Mouse (Mus musculus) macrophage (primary cell): ENCODE results near the gene Sorcs2. TPM values are rescaled to one million over a fixed set of nuclear protein-coding genes. Genes with fewer than 3 reads are reported as not detected.
A peak's percentile ranks its signal among the peaks of the same experiment; 100 is the strongest.

ENCODE experiments used
- H3K27ac ChIP-seq: fragments of 350-480 bp; formaldehyde crosslinking; 2 replicates; pipeline ENCODE4 v1.9.0; 2021
- H3K36me3 ChIP-seq: fragments of 350-480 bp; formaldehyde crosslinking; 2 replicates; pipeline ENCODE4 v1.9.0; 2021; ENCODE audit errors: inconsistent target
- H3K4me3 ChIP-seq: fragments of 350-480 bp; formaldehyde crosslinking; 2 replicates; pipeline ENCODE4 v1.9.0; 2021; ENCODE audit errors: inconsistent target
- H3K79me2 ChIP-seq: fragments of 350-480 bp; formaldehyde crosslinking; 2 replicates; pipeline ENCODE4 v1.9.0; 2021; ENCODE audit errors: inconsistent target
- WGBS: methylation state at CpG from one replicate; pipeline ENCODE4 v1.1.7; 2026; ENCODE audit warnings: inconsistent platforms; ENCODE audit not compliant: missing documents; 5-methylcytosine and 5-hydroxymethylcytosine counted together
- polyA plus RNA-seq: library from polyadenylated mRNA; stranded (reverse); fragments of 250-400 nt; gene quantifications from 3 replicates; pipeline ENCODE4 v1.2.4, GENCODE M21; 2018; ENCODE audit warnings: inconsistent platforms

Gene Sorcs2
- polyA plus RNA-seq, 1 experiment from 2014 or later: not detected

DNA sequence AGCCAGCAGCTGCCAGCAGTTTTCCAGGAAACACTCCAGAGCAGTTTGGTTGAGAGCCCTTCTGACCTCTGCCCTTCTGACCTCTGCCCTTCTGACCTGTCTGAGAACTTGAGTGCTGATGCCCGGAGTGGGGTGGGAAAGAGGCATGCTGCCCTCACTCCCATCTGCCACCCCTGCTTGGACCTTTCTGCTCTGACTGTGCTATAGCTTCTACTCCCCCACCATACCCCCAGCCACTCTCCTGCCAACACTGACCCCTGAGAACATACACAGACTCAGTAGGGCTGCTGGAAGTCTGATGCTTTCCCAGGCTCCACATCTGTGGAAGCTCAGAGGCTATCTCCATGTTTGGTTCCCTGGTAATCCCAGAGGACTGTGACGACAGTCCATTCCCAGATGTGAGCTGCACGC, 277.0 kb downstream of the Sorcs2 start:
- Histone ChIP-seq H3K4me3 (no peak overlapping the region), H3K27ac (no peak overlapping the region), H3K36me3 (no peaks in the 10 kb centered on the region), H3K79me2 (no peaks in the 10 kb centered on the region)
- WGBS: 97% methylated on average over 3 of the region's 3 CpGs

DNA sequence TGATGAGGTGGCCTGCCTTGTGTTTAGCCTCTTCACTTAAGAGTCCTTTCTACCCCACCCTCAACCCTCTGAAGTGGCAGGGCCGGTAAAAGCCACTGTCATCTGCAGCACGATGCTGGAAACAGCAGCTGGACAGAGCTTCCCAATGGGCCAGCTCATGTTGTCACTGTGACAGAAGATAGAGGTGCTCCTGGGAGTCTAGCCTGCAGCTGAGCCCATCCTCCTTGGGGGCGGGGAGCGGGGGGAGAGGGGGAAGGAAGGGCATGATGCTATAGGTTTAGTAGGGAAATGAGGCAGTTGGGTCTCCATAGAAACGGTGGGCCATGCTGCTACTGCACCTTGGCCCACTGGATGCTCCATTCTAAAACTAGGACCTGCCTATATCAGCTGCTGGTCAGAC, 279.9 kb downstream of the Sorcs2 start:
- WGBS: 86% methylated on average over 5 of the region's 5 CpGs
- Histone ChIP-seq H3K4me3 (no peak overlapping the region), H3K79me2 (no peaks in the 10 kb centered on the region), H3K27ac (no peak overlapping the region), H3K36me3 (no peaks in the 10 kb centered on the region)

DNA sequence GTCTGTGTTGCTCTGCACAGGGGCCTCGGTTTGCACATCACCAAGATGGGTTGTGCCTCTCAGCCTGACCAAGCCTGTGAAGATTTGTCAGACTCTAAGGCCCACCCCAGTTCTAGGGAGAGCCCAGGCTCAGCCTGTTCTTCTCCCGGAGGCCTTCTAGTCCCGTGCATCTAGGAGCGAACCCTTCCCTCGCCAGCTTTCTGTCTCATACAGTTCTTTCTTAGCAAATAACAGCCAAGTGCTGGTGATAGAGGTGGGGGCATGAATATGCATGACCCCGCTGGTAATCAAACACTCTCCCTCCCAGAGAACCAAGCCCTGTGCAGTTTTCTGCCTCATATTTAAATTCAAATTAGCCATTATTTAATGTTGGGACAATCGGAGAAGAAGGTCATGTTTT, 282.4 kb downstream of the Sorcs2 start:
- H3K79me2 ChIP-seq: no peaks in the 10 kb centered on the region
- H3K4me3 ChIP-seq: no peak overlapping the region
- 83% methylated on average over 7 of the region's 7 CpGs for whole genome bisulfite sequencing
- H3K27ac ChIP-seq: no peak overlapping the region
- no peaks in the 10 kb centered on the region for H3K36me3 ChIP-seq

DNA sequence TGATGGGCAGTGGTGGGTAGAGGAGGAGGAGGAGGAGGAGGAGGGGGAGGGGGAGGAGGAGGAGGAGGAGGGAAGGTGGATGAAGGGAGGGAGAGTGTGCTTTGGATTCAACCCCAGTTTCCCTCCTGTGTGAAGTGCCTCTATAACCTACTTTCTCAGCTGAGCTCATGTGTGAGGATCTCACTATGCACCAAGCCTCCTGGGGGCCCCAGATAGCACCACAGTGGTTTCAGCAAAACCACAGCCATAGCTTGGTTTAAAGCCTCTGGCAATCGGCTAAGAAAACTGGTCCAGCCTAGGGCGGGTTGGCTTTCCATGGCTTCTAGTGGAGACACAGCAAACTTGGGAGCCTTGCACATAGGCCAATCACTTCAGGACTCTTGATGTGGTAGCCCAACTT, 284.2 kb downstream of the Sorcs2 start:
- 28% methylated on average over 2 of the region's 2 CpGs for WGBS
- no peak overlapping the region for H3K4me3 ChIP-seq
- H3K79me2 ChIP-seq: no peaks in the 10 kb centered on the region
- H3K27ac ChIP-seq: no peak overlapping the region
- H3K36me3 ChIP-seq: no peaks in the 10 kb centered on the region

DNA sequence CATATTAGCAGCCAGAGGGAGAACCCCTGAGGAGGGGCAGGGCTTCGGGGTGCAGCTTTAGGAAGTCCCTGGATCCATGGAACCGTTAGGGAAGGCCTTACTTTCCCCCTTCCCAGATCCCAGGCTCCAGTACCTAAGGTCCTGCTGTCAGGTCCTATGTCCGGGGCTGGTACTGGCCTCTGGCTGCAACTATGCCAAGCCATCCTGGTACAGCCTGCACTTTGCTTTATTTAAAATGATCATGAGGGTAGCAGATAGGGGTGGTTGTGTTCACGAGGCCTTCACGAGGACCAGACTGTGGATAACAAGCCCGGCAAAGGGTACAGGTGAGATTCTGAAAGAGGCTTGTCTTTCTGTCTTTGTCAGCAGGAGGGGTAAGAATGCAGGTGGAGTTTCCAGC, 285.2 kb downstream of the Sorcs2 start:
- H3K79me2 ChIP-seq: no peaks in the 10 kb centered on the region
- WGBS: 80% methylated on average over 6 of the region's 6 CpGs
- H3K27ac ChIP-seq: no peak overlapping the region
- no peak overlapping the region for H3K4me3 ChIP-seq
- no peaks in the 10 kb centered on the region for H3K36me3 ChIP-seq

DNA sequence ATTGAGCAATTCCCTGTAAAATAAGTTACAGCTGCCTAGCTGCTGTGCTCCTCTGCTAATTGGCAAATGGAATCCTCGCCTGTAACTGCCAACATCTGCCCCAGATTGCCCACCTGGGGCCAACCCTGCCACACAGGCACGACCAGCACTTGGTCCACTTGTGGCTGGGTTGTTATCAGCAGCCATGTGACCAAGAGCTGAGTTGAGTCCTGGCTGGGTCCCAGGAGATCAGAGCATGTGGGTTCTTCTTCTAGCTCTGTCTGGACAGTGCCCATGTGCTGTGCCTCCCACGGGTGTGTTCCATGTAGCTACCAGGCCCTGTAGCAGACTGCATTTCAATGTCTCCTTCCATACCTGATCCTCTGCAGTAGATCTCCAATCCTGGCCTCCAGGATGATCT, 286.4 kb downstream of the Sorcs2 start:
- no peak overlapping the region for H3K4me3 ChIP-seq
- WGBS: 61% methylated on average over 3 of the region's 3 CpGs

DNA sequence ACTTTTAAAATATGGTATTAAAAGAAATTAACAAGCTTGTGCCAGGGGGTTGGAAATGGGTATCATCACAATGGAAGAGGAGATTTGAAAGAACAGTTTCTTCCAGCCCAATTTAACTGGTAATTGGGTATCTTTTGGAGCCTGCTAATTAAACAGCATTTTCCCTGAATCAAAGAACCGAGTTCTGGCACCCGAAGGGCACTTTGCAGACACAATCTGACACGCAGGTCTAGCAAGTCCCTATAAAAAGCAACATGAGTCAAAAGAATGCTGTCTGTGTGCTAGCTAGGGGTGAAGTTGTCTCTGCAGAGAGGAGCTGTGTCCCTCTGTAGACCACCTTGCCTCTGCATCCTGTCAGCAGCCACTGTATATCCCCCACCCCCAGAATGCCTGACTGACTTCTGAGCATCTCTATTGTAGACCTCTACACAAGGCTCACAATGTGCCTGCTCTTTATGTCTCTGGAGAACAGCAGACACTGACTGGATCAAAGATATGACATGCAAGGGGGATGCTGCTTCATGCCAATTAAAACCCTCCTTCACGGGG, 289.5 kb downstream of the Sorcs2 start:
- Histone ChIP-seq H3K79me2 (no peaks in the 10 kb centered on the region), H3K4me3 (no peak overlapping the region), H3K27ac (no peak overlapping the region), H3K36me3 (no peaks in the 10 kb centered on the region)
- 96% methylated on average over 4 of the region's 4 CpGs for WGBS

More for the DNA sequence above, 286.4 kb downstream of the Sorcs2 start:
- no peak overlapping the region for H3K27ac ChIP-seq
- H3K36me3 ChIP-seq: no peaks in the 10 kb centered on the region
- H3K79me2 ChIP-seq: no peaks in the 10 kb centered on the region

DNA sequence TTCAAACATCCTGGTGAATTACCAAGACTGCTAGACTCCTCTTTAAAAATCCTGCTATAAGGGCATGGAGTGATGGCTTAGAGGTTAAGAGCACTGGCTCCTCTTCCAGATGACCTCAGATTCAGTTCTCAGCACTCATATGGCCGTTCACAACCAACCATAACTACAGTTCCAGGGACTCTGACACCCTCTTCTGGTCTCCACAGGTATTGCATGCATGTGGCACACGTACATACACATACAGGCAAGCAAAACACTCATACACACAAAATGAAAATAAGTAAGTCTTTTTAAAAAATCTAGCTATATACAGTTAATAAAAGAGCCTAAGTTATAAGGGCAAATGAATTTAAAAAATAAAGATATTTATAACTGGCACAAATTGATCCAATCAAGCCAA, 294.5 kb downstream of the Sorcs2 start:
- Histone ChIP-seq H3K4me3 (no peak overlapping the region), H3K27ac (no peak overlapping the region), H3K36me3 (no peaks in the 10 kb centered on the region), H3K79me2 (no peaks in the 10 kb centered on the region)
- 90% methylated on average over 2 of the region's 2 CpGs for WGBS

DNA sequence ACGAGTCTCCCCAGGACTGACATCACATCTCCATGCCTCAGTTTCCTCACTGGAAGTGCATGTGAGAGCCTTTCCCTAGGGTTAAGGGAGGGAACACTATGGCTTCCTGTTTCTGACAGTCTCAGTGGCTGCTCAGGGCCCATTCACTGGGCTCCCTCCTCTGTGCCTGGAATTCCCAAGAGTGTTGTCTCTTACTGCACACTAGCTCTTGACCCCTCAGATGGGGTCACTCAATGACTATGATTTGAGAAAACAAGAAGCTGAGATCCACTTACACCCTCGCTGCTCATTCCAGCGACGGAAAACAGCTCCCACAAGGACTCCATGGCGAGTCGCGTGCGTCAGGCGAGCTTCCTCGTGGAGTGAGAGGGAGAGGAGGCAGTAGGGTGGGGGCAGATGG, 296.8 kb downstream of the Sorcs2 start:
- Histone ChIP-seq H3K79me2 (no peaks in the 10 kb centered on the region), H3K4me3 (no peak overlapping the region), H3K36me3 (no peaks in the 10 kb centered on the region), H3K27ac (no peak overlapping the region)
- 84% methylated on average over 7 of the region's 10 CpGs for WGBS

DNA sequence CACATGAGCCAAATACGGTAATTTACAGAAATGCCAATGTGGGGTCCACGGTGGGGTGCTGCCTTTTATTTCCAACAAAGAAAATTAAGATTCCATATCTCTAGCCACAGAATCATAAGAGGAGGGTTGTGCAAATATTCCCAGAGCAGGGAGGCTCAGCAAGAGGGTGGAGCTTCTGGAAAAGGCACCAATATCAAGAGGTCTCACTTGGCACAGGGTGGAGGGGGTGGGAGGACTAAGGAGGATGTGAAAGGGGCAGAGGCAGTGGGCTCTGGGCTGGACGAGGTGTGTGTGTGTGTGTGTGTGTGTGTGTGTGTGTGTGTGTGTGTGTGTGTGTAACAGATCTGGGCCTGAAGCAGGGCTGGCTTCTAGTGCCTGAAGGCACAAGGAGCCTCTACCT, 297.5 kb downstream of the Sorcs2 start:
- WGBS: 85% methylated on average over 3 of the region's 3 CpGs
- Histone ChIP-seq H3K4me3 (no peak overlapping the region), H3K36me3 (no peaks in the 10 kb centered on the region), H3K27ac (no peak overlapping the region), H3K79me2 (no peaks in the 10 kb centered on the region)

DNA sequence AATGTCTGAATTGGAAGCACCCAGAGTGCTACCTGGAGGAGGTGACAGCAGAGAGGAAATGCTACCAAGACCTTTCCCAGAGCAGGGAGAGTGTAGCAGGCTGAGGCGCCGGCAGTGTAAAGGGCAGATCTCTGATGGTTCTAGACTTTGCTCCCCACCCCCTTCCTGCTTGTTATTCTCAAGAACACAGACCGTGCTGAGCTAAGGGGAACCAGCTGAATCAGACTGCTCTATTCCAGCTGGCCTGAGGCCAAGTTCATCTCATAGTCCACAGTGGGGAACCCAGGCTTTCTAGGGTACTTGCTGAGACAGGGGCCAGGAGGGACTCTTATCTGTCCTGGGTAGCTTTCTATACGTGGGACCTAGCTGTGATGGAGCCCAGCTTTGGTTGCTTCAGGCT, 298.3 kb downstream of the Sorcs2 start:
- H3K36me3 ChIP-seq: no peaks in the 10 kb centered on the region
- no peak overlapping the region for H3K4me3 ChIP-seq
- WGBS: 36% methylated on average over 4 of the region's 4 CpGs
- H3K27ac ChIP-seq: no peak overlapping the region
- H3K79me2 ChIP-seq: no peaks in the 10 kb centered on the region

DNA sequence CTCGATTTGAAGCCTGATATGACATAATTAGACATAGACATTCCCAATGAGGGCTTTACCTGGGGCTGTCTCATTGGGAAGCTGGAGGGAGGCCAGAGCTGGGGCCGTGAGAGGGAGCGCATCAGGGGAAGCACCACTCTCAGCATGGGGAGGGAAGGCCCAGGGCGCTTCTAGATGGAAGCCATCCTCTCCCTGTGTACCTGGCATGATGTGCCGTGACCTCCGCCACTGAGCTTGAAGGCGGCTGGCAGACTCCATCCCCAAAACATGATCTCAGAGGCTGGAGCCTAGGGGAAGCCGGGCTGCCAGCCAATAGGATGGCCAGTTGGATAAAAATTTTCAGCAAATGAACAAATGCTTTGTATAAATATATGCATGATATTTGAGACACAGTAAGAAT, 301.9 kb downstream of the Sorcs2 start:
- WGBS: 91% methylated on average over 8 of the region's 8 CpGs
- Histone ChIP-seq H3K4me3 (no peak overlapping the region), H3K27ac (no peak overlapping the region), H3K79me2 (no peaks in the 10 kb centered on the region), H3K36me3 (no peaks in the 10 kb centered on the region)

DNA sequence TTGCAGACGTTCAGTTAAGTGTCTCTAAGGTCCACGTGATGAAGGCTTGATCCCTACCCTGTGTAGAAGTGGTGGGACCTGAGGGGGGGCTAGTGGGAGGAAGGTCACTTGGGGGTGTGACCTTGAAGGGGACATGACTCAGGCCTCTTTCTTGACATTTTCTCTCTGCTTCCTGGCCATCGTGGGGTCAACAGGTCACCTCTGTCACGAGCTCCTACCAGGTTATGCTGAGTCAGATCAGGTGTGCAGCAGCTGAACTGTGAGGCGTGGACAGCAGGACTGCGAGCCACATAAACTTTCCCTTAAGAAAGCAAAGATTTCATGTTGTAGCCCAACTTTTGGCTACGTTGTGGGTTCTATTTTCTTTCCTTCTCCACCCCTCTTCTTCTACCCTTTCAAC, 307.9 kb downstream of the Sorcs2 start:
- no peaks in the 10 kb centered on the region for H3K36me3 ChIP-seq
- H3K79me2 ChIP-seq: no peaks in the 10 kb centered on the region
- no peak overlapping the region for H3K27ac ChIP-seq
- 47% methylated on average over 7 of the region's 7 CpGs for WGBS
- H3K4me3 ChIP-seq: no peak overlapping the region

DNA sequence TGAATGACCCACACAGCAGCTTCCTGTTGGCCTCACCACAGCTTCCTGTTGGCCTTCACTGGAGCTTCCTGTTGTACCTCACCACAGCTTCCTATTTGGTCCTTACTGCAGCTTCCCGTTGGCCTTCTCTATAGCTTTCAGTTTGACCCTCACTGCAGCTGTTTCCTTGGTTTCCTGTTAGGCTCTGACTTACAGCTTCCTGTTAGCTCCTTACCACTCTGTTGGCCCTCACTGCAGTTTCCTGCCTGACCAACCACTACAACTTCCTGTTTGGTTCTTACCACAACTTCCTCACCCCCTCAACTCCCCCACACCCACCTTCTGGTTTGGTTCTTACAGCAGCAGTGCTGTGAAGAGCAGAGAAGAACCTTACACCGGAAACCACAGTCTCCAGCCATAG, 308.7 kb downstream of the Sorcs2 start:
- 0% methylated on average over 2 of the region's 2 CpGs for WGBS
- H3K27ac ChIP-seq: peak overlapping the region; percentile 4; the same call in 1 of the 2 replicates

DNA sequence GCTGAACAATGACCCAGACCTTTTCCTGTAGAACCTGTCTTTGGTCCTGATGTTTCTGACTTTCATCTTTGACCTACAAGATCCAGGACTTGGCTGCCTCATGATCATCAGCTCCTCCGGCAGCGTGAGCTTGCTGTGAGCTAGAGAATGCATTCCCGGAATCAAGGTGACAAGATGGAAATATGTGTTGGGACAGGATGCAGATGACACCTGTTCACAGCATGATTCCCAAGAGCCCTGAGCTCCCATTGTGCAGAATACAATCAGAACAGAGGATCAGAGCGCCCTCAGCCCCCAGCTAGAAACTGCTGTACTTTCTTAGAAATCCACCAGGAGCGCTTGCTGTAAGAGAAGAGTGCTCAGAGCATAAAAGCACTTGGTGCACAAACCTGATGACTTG, 311.0 kb downstream of the Sorcs2 start:
- 84% methylated on average over 4 of the region's 5 CpGs for WGBS
- H3K36me3 ChIP-seq: no peaks in the 10 kb centered on the region
- H3K79me2 ChIP-seq: no peaks in the 10 kb centered on the region
- no peak overlapping the region for H3K4me3 ChIP-seq
- no peak overlapping the region for H3K27ac ChIP-seq

More for the DNA sequence above, 308.7 kb downstream of the Sorcs2 start:
- Histone ChIP-seq H3K4me3 (no peak overlapping the region), H3K36me3 (no peaks in the 10 kb centered on the region), H3K79me2 (no peaks in the 10 kb centered on the region)

DNA sequence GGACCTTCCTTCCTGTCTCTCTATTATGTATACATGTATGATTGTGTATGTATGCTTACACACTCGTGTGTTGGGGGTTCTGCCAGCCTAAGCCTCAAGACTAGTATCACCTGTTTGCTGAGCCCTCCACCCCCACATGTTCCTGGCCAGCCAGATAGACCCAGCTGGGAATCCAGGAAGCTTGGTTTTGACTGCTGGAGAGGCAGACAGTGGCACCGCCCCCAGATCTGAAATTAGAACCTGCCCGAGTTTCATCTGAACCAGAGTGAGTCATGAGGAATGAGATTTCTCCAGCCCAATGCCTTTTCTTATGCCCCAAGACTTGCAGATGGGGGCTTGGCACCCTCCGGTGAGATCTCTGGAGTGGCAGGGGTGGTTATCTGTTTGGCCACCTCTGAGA, 312.3 kb downstream of the Sorcs2 start:
- H3K4me3 ChIP-seq: no peak overlapping the region
- no peaks in the 10 kb centered on the region for H3K79me2 ChIP-seq
- H3K36me3 ChIP-seq: no peaks in the 10 kb centered on the region
- no peak overlapping the region for H3K27ac ChIP-seq
- 58% methylated on average over 4 of the region's 4 CpGs for WGBS
